Mouse (Mus musculus): ENCODE data around the gene Tex30.
"Not testable (repeated sequence)": the region's sequence is repeated elsewhere in the genome, so short reads cannot be mapped to it uniquely, and the experiment has no call there.

Tex30 gene

DNA sequence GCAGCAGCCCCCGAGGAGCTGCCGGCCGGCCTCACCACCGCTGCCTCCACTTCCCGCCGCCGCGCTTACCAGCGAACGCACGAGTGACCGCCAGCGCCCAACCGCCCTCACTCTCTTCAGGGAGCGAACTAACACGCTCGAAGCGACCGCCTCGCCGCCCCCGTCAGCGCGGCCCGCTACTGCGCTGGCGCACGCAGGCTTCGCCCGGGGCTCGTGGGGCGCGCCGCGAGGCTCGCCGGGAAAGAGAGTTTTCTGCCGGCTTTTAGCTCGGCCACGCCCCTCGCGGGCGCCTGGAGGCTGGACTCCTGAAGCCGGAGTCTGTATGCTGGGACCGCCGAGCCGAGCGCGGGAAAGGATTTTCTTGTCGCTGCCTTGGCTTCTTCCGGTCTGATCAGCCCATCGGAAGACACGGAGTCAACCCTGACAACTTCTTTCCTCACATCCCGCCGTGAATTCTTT is at the start of gene Tex30:
TSS of gene Tex30 (minus strand) at position 183 of the 459 bp plus-strand sequence.
- DNase-seq (ENCODE audit: low read depth), result peak; percentile 87

DNA sequence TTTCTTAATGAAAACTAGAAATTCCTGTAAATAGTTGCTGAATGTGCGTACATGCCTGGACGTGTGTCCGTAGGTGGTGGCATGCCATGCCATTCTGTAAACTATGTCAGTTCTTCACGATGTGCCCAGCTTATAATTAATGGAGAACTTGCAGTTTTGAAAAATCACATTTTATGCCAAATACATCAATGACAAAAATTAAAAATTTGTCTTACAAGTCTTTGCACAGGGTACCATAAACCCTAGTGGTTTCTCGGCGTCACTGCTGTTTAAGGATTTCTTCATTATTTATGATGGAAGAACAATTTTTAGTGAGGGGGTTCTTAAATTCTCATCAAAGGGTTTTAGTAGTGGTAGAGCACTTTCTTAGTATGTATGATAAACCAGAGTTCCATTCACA is 46.5 kb upstream of the Tex30 start:
- DNase-seq (ENCODE audit: low read depth), result no peak

DNA sequence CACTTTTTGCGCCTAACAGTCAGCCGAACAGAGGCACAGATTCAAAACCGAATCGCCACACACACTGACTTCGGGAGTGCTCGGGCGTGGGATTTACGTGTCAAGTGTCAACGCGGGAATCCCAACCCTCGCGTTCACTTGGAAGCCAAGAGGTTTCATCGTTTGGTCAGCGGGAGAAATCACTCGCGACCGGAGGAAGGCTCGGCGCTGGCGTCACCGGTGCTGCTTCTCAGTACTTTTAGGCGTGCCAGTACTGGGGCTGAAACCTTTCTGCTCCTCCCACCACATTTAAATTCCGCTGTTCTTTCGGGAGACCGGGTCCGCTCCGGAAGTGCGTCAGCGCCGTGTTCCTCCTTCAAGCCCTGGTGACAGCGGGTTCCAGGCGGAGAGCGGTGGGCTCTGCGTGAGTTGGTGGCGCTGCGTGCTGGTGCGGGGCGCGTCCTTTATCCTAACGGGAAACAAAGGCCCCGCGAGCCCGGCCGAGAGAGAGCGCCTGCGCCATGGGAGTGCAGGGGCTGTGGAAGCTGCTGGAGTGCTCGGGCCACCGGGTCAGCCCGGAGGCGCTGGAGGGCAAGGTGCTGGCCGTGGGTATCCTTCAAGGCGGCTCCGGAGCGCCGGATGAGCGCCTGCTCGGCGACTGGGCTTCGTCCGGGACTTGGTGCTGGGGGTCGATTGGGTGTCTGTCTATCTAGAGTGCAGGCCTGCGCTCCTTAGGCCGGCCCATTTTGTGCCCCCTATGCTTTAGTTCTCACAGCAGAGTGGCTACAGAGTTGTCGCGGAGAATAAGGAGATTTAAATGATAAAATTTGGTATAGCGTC is 45.5 kb upstream of the Tex30 start, which contains the start of gene Ercc5:
TSS of gene Ercc5 (plus strand) at position 182 of the 819 bp plus-strand sequence.
- peak; percentile 74 for DNase-seq (ENCODE audit: low read depth)

DNA sequence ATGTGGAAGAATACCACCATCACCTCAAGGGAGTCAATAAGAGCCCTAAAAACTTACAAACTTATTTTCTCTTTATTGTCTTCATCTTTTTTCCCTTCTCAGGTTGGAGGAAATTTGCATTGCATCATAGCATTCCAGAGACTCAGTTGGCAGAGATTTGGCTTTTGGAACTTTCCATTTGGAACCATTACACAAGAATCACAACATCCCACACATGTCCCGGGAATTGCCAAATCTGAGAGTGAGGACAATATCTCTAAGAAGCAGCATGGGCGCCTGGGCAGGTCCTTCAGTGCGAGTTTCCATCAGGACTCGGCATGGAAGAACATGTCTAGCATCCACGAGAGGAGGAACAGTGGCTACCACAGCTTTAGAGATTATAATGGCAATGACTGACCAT is 40.5 kb upstream of the Tex30 start:
- no peak for DNase-seq (ENCODE audit: low read depth)

DNA sequence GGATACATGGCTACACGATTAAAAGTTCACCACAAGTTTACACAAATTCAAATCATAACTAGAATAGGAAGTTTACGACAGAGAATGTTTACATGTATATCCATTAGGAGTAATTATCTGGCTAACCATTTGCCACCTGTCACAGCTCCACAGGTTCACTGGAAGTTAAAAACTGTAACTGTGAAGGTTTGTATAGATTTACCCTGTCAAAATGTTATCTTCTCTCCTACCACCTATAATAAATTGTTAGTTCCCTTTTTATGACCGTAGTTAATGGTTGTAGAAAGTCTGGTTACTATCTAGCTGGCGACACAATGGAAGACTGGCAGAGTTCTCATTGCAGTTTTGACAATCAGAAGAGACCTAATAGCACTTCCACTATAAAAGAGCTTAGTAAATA is 38.0 kb upstream of the Tex30 start:
- DNase-seq (ENCODE audit: low read depth), result no peak

DNA sequence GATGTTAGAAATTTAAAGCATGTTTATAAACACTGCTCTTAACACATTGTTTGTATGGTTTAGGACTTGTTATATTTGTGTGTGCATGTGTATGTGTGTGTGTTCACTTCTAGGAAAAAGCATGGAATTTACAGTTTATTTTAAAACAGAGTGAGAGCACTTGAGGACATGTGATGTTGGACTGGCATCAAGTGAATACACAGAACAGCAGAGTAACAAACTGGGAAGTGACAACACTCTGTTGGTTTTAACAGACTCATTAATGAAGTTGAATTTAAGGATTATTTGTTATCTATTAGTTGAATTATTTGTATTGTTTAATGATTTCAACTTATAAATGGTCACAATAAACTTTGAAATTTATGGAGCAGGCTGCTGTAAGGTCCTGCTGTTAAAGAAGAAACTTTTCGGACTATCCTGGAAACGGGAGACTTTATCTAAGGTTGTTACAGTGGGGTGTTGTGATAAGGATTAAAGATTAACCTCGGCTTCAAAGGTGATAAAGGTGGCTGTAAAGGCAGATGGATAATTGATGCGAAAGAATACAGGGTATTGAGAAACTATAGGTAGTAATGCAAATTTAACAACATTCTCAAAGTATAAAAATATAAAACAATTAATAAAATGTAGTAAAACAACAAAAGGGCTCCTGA is 27.8 kb upstream of the Tex30 start:
- no peak for DNase-seq (ENCODE audit: low read depth)

DNA sequence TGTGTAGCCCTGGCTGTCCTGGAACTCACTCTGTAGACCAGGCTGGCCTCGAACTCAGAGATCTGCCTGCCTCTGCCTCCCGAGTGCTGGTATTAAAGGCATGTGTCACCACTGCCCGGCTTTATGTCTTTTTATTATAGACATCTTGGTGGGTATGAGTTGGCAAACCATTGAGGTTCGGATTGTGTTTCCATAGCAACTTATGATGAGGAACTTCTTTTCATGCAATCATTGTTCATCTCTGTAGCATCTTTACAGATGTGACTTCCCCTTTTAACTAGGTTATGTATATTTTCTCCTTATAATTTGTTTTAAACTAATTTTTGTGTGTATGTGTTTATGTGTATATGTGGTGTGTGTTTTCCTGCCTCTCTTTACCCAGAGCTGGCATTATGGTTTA is 23.3 kb upstream of the Tex30 start:
- DNase-seq (ENCODE audit: low read depth), result no peak

DNA sequence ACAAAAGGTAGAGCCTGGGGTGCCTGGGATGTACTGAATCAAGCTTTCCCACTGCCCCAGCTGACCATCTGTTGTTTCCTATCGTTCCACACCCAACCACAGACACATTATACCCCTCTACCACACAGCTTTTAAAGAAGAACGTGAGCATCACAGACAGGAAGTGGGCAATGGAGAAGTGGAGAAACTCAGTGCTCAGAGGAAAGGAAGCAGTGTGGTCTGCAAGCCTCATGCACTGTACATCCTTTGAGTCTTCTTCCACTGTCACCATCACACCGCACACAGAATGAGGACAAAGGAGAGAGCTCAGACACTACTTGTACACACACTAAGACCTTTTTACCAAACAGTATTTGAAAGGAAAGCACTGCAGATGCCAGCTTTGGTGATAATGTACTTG is 20.0 kb upstream of the Tex30 start:
- DNase-seq (ENCODE audit: low read depth), result no peak

DNA sequence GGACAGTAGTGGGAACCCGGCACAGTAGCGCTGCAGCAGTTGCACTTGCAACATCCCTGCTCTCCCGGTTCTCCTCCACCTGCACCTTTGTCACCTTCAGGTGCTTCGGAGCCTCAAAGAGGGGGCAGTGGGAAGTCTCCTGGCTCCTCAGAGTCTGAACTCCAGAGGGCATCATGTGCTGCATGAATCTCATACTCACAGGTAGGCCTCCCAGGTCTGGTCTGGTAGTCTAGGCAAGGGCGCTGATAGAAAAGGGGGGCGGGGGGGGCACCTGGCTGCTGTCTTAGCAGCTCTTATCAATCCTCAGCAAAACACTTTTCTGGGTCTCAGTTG is 17.8 kb upstream of the Tex30 start:
- no peak for DNase-seq (ENCODE audit: low read depth)

DNA sequence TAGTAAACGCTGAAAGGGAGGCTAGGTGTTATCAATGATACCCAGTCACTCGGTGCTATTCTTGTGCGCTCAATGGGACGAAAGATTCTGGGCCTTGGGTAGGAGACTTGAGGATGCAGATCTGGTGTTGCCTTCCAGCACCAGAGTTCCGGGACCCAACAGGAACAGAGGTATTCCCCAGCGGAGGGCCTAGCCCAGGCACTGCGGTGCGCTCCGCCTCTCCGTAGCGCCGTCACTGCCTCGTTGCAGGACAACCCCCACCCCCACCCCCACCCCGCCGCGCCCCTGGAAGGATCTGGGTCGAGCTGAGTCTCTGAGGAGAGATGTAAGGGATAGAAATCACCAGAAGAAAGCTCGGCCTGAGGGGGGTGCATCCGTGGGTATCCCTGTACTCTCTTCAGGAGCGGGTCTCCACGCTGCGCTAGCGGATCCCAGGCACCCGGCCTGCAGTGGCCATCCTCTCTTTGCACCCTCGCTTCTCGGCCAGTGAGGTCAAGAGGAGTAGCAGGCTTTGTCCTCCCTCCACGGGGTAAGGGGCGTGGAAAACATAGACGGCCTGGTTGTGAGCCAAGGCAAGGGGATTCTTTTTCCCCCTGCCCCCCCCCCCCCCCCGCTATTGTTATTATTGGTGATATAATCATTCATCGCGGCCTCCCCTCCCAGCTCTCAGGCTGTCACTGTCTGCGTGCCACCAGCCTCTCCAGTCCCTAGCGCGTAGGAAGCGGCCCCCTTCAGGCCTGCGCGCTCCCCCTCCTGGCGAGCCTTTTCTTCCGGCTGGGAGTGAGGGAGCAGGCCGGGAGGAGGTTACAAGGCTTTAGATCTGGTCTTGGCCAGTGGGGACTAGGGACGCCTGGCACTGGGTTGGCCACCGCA is 17.2 kb upstream of the Tex30 start:
- DNase-seq (ENCODE audit: low read depth), result no peak

DNA sequence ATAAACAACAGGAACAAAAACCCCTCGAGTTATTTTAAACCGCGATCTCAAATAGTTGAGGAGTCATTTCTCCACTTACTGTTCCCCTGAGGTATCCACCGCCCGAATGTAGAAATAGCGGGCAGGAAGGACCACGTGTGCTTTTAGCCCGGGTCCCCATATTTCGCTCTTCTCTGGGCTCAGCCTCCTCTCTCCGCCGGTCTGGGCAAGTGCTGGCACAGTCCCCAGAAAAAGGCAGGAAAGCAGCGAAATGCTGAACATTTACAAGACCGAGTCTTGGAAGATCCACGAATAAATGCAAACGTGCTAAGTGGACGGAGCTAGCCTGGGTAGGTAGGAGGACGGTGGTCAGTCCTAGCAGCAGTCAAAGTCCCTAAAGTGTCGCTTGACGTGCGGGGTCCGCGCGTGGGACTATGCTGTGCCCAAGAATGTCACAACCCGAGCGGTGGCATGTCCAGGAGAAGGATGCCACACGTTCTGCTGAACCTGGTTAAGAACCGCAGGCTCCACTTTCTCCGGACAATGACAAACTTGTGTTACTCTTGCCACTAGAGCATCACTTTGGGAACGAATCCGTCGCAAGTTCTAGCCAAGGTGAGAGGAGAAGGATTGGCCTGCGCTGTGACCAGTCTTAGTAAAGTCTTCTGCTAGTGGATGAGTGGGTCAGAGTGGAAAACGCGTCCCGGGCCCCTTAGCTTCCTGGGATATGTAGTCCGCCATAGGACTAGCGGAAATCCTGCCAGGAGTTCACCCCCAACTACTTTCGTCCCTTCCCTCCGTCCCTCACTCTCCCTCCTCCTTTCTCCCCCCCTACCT is 16.2 kb upstream of the Tex30 start, which contains the start of the genes Kdelc1 and Bivm:
TSS of gene Kdelc1 (minus strand) at position 570 of the 816 bp plus-strand sequence.
TSS of gene Bivm (plus strand) at position 719 of the 816 bp plus-strand sequence.
- DNase-seq (ENCODE audit: low read depth), result peak; percentile 92

DNA sequence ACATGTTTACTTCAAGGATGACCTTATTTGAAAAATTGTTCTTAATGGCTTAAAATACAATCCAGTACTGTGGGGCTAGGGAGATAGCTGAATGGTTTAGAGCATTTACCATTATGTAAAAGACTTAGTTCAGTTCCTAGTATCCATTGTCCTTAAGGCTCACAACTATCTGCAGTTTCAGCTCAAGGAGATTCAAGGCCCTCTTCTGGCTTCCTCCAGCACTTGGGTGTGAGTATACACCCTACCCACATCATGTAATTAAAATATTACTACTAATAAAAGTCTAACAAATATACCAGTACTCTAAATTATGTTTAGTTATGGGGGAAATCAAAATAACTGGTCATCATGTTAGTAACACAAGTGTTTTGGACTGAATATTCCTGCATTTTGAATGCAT is 15.3 kb upstream of the Tex30 start:
- no peak for DNase-seq (ENCODE audit: low read depth)

DNA sequence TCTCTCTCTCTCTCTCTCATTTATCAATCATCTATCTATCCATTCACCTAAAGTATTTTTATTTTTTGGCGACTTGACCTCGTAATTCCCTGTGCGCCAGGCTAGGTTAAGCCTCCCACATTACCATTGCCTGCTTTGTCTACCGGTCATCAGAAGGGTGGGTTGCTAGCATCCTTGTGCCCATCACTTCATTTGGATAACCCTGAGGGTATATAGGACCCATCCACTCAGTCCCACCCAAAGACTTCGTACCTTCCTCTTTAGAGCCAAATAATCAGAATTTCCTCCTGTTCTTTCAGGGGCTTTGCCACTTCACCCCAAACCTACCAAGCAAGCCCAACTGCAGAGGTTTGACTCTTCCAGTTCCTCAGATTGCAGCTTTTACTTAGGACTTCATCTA is 698 bp upstream of the Tex30 start:
- no peak for DNase-seq (ENCODE audit: low read depth)

DNA sequence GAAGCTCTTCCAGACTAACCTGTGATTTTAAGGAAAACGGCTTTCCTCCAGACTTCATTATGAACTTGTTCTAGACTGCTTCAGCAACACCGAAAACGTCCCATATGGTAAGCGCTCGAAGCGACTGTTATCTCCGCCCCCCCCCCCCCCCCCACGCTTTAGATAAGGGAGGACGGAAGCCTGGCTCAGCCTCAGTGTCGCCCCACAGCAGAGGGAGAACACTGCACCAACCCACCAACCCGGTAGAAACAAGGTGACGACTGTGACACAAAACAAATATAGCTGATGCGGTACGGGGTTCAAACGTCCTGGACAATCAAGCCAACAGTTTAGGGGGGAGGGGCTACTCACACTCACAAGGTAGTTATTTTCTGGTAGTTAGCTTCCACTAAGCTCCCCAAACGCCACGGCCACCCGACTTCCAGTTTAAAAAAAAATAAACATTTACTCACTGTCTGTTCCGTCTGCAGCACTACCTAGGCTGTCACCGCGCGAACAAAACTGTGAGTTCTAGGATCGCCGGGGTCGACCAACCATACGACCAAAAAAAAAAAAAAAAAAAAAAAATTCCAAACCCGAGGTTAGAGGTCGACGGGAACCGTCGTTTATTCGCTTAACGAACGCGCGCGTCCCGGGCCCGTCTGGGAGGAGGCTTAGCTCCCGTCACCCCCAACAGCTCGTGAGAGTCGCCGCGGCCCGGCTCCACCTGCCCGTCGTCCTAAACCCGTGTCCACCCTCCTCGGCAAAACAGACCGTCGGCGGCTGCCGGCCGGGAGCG is 604 bp downstream of the Tex30 start:
- DNase-seq (ENCODE audit: low read depth), result no peak

DNA sequence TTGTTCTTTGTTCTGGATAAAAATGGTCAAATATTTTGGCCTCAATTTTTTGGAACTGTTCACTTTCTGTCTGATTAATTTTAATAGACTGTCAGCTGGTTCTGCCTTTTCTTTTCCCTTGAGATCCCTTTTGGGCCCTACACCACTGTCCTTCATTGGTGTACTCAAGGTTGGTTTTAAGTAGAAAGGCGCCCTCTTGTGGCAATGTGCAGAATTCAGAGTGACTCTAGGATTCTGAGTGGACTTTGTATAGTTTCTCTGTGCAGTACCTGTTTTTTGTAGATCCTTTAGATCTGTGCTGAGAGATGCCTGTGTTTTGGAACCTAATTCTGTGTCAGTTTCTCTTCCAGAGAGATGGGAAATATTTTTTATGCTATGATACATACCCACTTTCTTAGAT is 37.6 kb downstream of the Tex30 start:
- peak; percentile 25 for DNase-seq (ENCODE audit: low read depth)

DNA sequence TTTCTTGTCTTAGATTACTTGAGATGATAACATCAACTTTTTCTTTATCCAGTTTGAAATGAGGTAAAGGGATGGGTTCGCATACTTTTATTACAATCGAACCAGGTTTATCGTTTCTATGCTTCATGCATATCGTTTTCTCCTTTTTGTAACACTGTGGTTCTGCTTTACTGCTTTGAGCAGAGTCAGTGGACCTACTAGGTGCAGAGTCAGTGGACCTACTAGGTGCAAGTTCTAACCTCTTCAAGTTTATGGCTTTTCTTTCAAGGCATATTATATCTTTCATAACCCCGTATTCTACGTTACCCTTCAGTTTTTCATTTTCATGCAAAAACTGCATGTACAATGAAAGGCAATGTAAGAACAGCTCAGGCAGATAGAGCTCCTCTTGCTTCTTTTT is 38.8 kb downstream of the Tex30 start:
- DNase-seq (ENCODE audit: low read depth), result no peak

DNA sequence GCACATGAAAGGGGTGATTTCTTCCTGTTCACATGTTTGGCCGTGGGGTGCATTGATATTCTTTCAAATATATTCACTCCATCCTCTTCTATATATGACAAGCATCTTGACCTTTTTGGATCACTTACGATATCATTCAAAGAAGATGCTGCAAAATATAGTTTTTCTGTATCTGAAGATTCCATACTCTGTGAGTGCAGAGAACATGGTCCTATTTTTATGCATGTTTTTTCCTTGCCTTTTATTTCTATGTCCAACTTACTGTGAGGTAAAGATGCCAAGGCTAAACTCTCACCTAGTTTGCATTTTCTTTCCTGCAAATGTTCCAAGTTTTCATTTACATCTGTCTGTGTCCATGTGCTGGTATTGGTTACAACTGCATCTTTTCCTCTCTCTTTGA is 40.4 kb downstream of the Tex30 start, which contains the start of gene Gm8251:
TSS of gene Gm8251 (minus strand) at position 101 of the 400 bp plus-strand sequence.
- DNase-seq (ENCODE audit: low read depth), result no peak

DNA sequence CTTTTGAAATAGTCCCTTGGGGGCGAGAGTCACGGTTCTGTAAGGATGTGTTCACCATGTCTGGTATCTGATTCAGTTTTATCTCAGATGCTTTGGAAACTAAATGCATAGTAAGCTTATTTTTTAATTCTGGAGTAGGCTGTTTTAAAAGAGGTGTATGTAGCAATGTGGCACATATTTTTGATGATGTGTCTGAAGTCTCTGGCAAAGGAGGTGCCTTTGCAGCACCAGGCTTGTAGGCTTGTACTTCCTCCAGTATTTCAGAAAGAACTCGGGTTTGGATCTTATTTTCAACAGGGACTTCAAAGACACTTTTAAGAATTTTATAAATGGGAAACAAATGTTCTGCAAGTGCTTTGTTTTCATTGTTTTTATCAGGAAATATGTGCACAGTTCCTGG is 44.4 kb downstream of the Tex30 start:
- no peak for DNase-seq (ENCODE audit: low read depth)

DNA sequence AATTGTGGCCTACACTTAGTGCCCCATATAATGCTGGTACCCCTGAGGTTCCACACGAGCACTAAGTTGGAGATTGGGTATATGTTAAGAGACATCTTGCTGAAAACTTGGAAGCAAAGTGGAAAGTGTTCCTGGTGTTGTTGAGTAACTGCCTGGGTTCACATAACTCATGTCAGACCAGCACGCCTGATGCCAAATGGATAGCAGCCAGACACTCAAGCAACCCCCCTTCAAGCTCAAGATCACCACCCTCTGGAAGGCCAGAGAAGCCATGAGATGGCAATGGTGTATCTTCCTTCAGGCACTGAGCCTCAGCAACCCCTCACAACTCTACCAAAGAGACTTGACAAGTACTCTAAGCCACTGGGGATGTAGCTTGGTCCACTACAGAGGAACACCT is 55.7 kb downstream of the Tex30 start:
- DNase-seq (ENCODE audit: low read depth), result no peak

DNA sequence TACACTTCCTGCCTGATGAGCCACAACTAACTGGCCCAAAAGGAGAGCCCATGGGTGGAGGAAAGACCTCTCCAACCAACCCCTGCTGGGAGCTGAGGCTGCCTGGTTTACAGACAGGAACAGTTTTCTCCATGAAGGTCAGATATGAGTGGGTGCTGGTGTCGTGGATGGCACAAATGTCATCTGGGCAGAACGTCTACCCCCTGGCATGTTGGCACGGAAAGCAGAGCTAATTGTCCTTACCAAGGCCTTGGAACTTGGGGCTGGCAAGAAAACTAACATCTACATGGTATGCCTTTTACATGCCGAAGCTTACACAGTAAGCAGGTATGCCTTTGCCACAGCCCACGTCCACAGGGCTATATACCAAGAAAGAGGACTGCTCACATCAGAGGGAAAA is 56.6 kb downstream of the Tex30 start:
- not testable (repeated sequence) for DNase-seq (ENCODE audit: low read depth)

DNA sequence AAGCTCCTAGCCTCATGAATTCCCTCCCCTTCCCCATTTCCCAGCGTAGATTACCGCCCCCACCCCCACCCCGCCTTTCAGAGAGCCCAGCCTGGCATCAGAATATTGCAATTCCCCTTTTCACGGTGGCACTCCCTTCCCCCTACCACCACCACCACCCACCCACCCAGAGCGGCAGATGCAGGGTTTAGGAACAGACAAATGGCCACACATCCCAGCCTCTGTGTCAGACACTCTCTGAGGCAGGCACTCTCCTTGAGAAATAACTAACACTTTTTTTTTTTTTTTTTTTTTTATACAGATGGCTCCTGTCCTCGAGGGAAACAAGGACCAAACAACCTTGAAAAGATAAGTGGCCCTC is 59.7 kb downstream of the Tex30 start:
- DNase-seq (ENCODE audit: low read depth), result no peak

All from fibroblast of lung, adult 2 months (primary cell).